Mouse (Mus musculus) brain, embryonic 14.5 days (tissue): Measurements from ENCODE around the gene Yes1.

Experiments used
- CTCF ChIP-seq: fragments of 200-500 bp; IDR thresholded peaks from 2 replicates; pipeline ENCODE4 v1.5.1; 2012; ENCODE audit warnings: inconsistent platforms, mild to moderate bottlenecking, moderate library complexity, borderline replicate concordance; ENCODE audit not compliant: insufficient read depth, insufficient read length; ENCODE audit errors: extremely low read depth
- POLR2A ChIP-seq: fragments of 200-500 bp; IDR thresholded peaks from 2 replicates; pipeline ENCODE4 v1.6.1; 2012; ENCODE audit warnings: mild to moderate bottlenecking, inconsistent platforms, borderline replicate concordance; ENCODE audit not compliant: poor library complexity, insufficient read depth, insufficient read length, severe bottlenecking; ENCODE audit errors: extremely low read depth

- no peak for TF ChIP-seq POLR2A
- no peak for TF ChIP-seq CTCF
These were observed 6.9 kb downstream of the Yes1 start for GRCm38 (mm10) chr5:32617851-32618250.
